Mouse (Mus musculus) forebrain, embryonic 15.5 days (tissue): ENCODE measurements around the gene Gm20696. TPM values are rescaled to one million over a fixed set of nuclear protein-coding genes. Genes with fewer than 3 reads are reported as not detected.

Source experiments
- ATAC-seq: fragments of 200-750 bp; cut with Nextera tagmentation; replicated peaks from 2 replicates; pipeline ENCODE4 v1.8.0; 2017; ENCODE audit warnings: mild to moderate bottlenecking, moderate TSS enrichment, moderate library complexity
- H3K27ac ChIP-seq: fragments of 300-500 bp; sonication (generic); replicated peaks from 2 replicates; pipeline ENCODE4 v1.5.1; 2015; ENCODE audit warnings: mild to moderate bottlenecking, inconsistent platforms
- H3K27me3 ChIP-seq: fragments of 300-500 bp; sonication (generic); 2 replicates; pipeline ENCODE4 v1.6.1; 2015; ENCODE audit warnings: inconsistent platforms
- H3K36me3 ChIP-seq: fragments of 300-500 bp; sonication (generic); 2 replicates; pipeline ENCODE4 v1.6.1; 2015; ENCODE audit warnings: mild to moderate bottlenecking, inconsistent platforms
- H3K4me1 ChIP-seq: fragments of 300-500 bp; sonication (generic); 2 replicates; pipeline ENCODE4 v1.6.1; 2015; ENCODE audit warnings: inconsistent platforms
- H3K4me2 ChIP-seq: fragments of 300-500 bp; sonication (generic); replicated peaks from 2 replicates; pipeline ENCODE4 v1.6.1; 2015; ENCODE audit warnings: mild to moderate bottlenecking, inconsistent platforms
- H3K4me3 ChIP-seq: fragments of 300-500 bp; sonication (generic); 2 replicates; pipeline ENCODE4 v1.5.1; 2015; ENCODE audit warnings: mild to moderate bottlenecking, inconsistent platforms
- H3K9ac ChIP-seq: fragments of 300-500 bp; sonication (generic); replicated peaks from 2 replicates; pipeline ENCODE4 v1.6.1; 2015; ENCODE audit warnings: mild to moderate bottlenecking, inconsistent platforms
- H3K9me3 ChIP-seq: fragments of 300-500 bp; sonication (generic); 2 replicates; pipeline ENCODE4 v1.6.1; 2016; ENCODE audit warnings: inconsistent platforms
- whole genome bisulfite sequencing: fragments of 180-500 bp; shearing (Covaris S2); methylation state at CpG from one replicate; pipeline ENCODE4 v1.1.7; 2015; ENCODE audit warnings: mixed read lengths; 5-methylcytosine and 5-hydroxymethylcytosine counted together
- polyA plus RNA-seq: library from polyadenylated mRNA; unstranded; fragments of >200 nt; fragmentation: Nextera tagmentation; extraction: Ambion mirVana; gene quantifications from 2 replicates; pipeline ENCODE4 v1.2.1, GENCODE M21; 2015

Gm20696 gene
- polyA plus RNA-seq, 1 experiment from 2014 or later = 5.8 TPM

GRCm38 (mm10) chr6:99385059-99385604 is 281.5 kb downstream of the Gm20696 start:
- Histone ChIP-seq H3K27ac (no peak overlapping the region), H3K36me3 (no peaks in the 10 kb centered on the region), H3K27me3 (no peaks in the 10 kb centered on the region), H3K4me2 (no peak overlapping the region), H3K9ac (no peak overlapping the region), H3K4me1 (0 out of 2 replicates have a peak, but pooled peaks cover 5% of the 10 kb centered on the region), H3K4me3 (no peak overlapping the region), H3K9me3 (no peaks in the 10 kb centered on the region)
- WGBS = 67% methylated on average over 2 of the region's 2 CpGs
- no peak for ATAC-seq

GRCm38 (mm10) chr6:99383846-99384472 is 282.6 kb downstream of the Gm20696 start:
- ATAC-seq = no peak

GRCm38 (mm10) chr6:99380146-99380545 is 286.5 kb downstream of the Gm20696 start:
- Histone ChIP-seq H3K4me1 (peaks cover 31% of the 10 kb centered on the region), H3K9ac (no peak overlapping the region), H3K4me2 (no peak overlapping the region), H3K27ac (no peak overlapping the region), H3K9me3 (no peaks in the 10 kb centered on the region), H3K27me3 (no peaks in the 10 kb centered on the region), H3K4me3 (no peak overlapping the region), H3K36me3 (no peaks in the 10 kb centered on the region)
- 95% methylated on average over 5 of the region's 5 CpGs for WGBS
- ATAC-seq = no peak

More at GRCm38 (mm10) chr6:99383846-99384472, 282.6 kb downstream of the Gm20696 start:
- H3K27me3 ChIP-seq = no peaks in the 10 kb centered on the region
- WGBS = 83% methylated on average over 4 of the region's 4 CpGs
- H3K4me1 ChIP-seq = 0 out of 2 replicates have a peak, but pooled peaks cover 5% of the 10 kb centered on the region
- no peaks in the 10 kb centered on the region for H3K9me3 ChIP-seq
- no peak overlapping the region for H3K4me3 ChIP-seq
- no peaks in the 10 kb centered on the region for H3K36me3 ChIP-seq
- H3K27ac ChIP-seq = no peak overlapping the region
- H3K4me2 ChIP-seq = no peak overlapping the region
- H3K9ac ChIP-seq = no peak overlapping the region

- ATAC-seq = no peak
- WGBS = 73% methylated on average over 7 of the region's 7 CpGs
- Histone ChIP-seq H3K9ac (no peak overlapping the region), H3K9me3 (no peaks in the 10 kb centered on the region), H3K27me3 (no peaks in the 10 kb centered on the region), H3K4me2 (no peak overlapping the region), H3K4me3 (no peak overlapping the region), H3K4me1 (peaks cover 41% of the 10 kb centered on the region), H3K27ac (0 out of 2 replicates have a peak overlapping the region, but pooled peaks have one; percentile 12), H3K36me3 (no peaks in the 10 kb centered on the region)
Observed at GRCm38 (mm10) chr6:99378997-99379710, 287.4 kb downstream of the Gm20696 start.

GRCm38 (mm10) chr6:99377716-99378115 is 288.9 kb downstream of the Gm20696 start:
- peaks cover 38% of the 10 kb centered on the region for H3K4me1 ChIP-seq
- no peaks in the 10 kb centered on the region for H3K27me3 ChIP-seq
- H3K36me3 ChIP-seq = no peaks in the 10 kb centered on the region
- H3K9ac ChIP-seq = no peak overlapping the region
- 34% methylated on average over 4 of the region's 4 CpGs for WGBS
- no peaks in the 10 kb centered on the region for H3K9me3 ChIP-seq
- ATAC-seq = no peak
- H3K4me2 ChIP-seq = no peak overlapping the region
- peak overlapping the region; percentile 84 for H3K27ac ChIP-seq
- no peak overlapping the region for H3K4me3 ChIP-seq

GRCm38 (mm10) chr6:99377131-99377530 is 289.5 kb downstream of the Gm20696 start:
- H3K4me2 ChIP-seq = no peak overlapping the region
- peaks cover 38% of the 10 kb centered on the region for H3K4me1 ChIP-seq
- no peaks in the 10 kb centered on the region for H3K27me3 ChIP-seq
- peak overlapping the region; percentile 84 for H3K27ac ChIP-seq
- ATAC-seq = peak; percentile 45; the same call in 1 of the 2 replicates
- no peak overlapping the region for H3K9ac ChIP-seq
- WGBS = 66% methylated on average over 2 of the region's 2 CpGs
- H3K4me3 ChIP-seq = no peak overlapping the region
- H3K36me3 ChIP-seq = no peaks in the 10 kb centered on the region
- no peaks in the 10 kb centered on the region for H3K9me3 ChIP-seq

- Histone ChIP-seq H3K27me3 (no peaks in the 10 kb centered on the region), H3K36me3 (no peaks in the 10 kb centered on the region), H3K4me3 (no peak overlapping the region), H3K4me1 (peaks cover 38% of the 10 kb centered on the region), H3K9ac (no peak overlapping the region), H3K27ac (peak overlapping the region; percentile 84), H3K9me3 (no peaks in the 10 kb centered on the region), H3K4me2 (no peak overlapping the region)
- 73% methylated on average over 8 of the region's 8 CpGs for WGBS
- ATAC-seq = 0 out of 2 replicates have a peak, but pooled peaks have one; percentile 32
Observed at GRCm38 (mm10) chr6:99376721-99377120, 289.9 kb downstream of the Gm20696 start.

GRCm38 (mm10) chr6:99375865-99376264 is 290.7 kb downstream of the Gm20696 start:
- H3K27ac ChIP-seq = peak overlapping the region; percentile 84
- 27% methylated on average over 6 of the region's 6 CpGs for WGBS
- H3K27me3 ChIP-seq = no peaks in the 10 kb centered on the region
- H3K9me3 ChIP-seq = no peaks in the 10 kb centered on the region
- peaks cover 38% of the 10 kb centered on the region for H3K4me1 ChIP-seq
- no peak overlapping the region for H3K4me2 ChIP-seq
- no peak for ATAC-seq
- H3K9ac ChIP-seq = no peak overlapping the region
- H3K36me3 ChIP-seq = no peaks in the 10 kb centered on the region
- H3K4me3 ChIP-seq = no peak overlapping the region

- Histone ChIP-seq H3K27me3 (no peaks in the 10 kb centered on the region), H3K9ac (no peak overlapping the region), H3K27ac (peak overlapping the region; percentile 84), H3K4me3 (no peak overlapping the region), H3K9me3 (no peaks in the 10 kb centered on the region), H3K4me2 (no peak overlapping the region), H3K36me3 (no peaks in the 10 kb centered on the region), H3K4me1 (peaks cover 38% of the 10 kb centered on the region)
- ATAC-seq = 0 out of 2 replicates have a peak, but pooled peaks have one; percentile 18
- 77% methylated on average over 4 of the region's 4 CpGs for WGBS
Observed at GRCm38 (mm10) chr6:99375376-99375775, 291.2 kb downstream of the Gm20696 start.

- Histone ChIP-seq H3K27ac (no peak overlapping the region), H3K4me1 (peaks cover 38% of the 10 kb centered on the region), H3K4me2 (no peak overlapping the region), H3K9me3 (no peaks in the 10 kb centered on the region), H3K27me3 (no peaks in the 10 kb centered on the region), H3K9ac (no peak overlapping the region; the same call in 1 of the 2 replicates), H3K36me3 (no peaks in the 10 kb centered on the region), H3K4me3 (no peak overlapping the region)
- ATAC-seq = 0 out of 2 replicates have a peak, but pooled peaks have one; percentile 30
- WGBS = 46% methylated on average over 19 of the region's 19 CpGs
Observed at GRCm38 (mm10) chr6:99374448-99375271, 291.9 kb downstream of the Gm20696 start.

GRCm38 (mm10) chr6:99372427-99372826 is 294.2 kb downstream of the Gm20696 start:
- Histone ChIP-seq H3K4me2 (no peak overlapping the region), H3K27me3 (no peaks in the 10 kb centered on the region), H3K36me3 (no peaks in the 10 kb centered on the region), H3K27ac (no peak overlapping the region), H3K4me1 (peaks cover 34% of the 10 kb centered on the region), H3K4me3 (no peak overlapping the region), H3K9ac (no peak overlapping the region), H3K9me3 (no peaks in the 10 kb centered on the region)
- no peak for ATAC-seq
- WGBS = 92% methylated on average over 5 of the region's 5 CpGs
